23 mouse cellular contexts compared by ENCODE assay signal in genomic region chr8:17621109-17621508, GRCm38 (mm10).
DNase-seq lines count a peak whose midpoint lies in the region; ATAC-seq and TF ChIP-seq lines count a peak whose summit lies in the region.
"Had no signal": no experiment of that assay in that cellular context is flagged by ENCODE, and none has a peak within 500 bp of the region (broad histone marks: within the 10 kb centered on the region; RNA-seq: fewer than 3 reads in every experiment).

No protein-coding gene starts in this region.

- no peak overlapping the region for H3K27ac ChIP-seq in forebrain, embryonic 15.5 days (replicated peaks)
- no peak overlapping the region for H3K27ac ChIP-seq in forebrain, embryonic 10.5 days
- H3K27ac ChIP-seq in forebrain, postnatal 0 days (ENCODE audit: low read depth, low read length) = no peak overlapping the region
- H3K27ac ChIP-seq: heart, adult 2 months; heart, embryonic 10.5 days; heart, embryonic 13.5 days; hindbrain, embryonic 14.5 days; hindbrain, postnatal 0 days had no signal

- H3K4me2 ChIP-seq in forebrain, embryonic 15.5 days (replicated peaks) = no peak overlapping the region
- no peak overlapping the region for H3K4me2 ChIP-seq in forebrain, postnatal 0 days (ENCODE audit: low read depth)
- H3K4me2 ChIP-seq: heart, embryonic 13.5 days; hindbrain, embryonic 14.5 days had no signal

- TF ChIP-seq CTCF in forebrain, postnatal 0 days (IDR thresholded peaks at IDR 0.05; ENCODE audit: low read depth) = no peak

- no peak overlapping the region for H3K4me3 ChIP-seq in forebrain, embryonic 15.5 days
- H3K4me3 ChIP-seq in forebrain, embryonic 10.5 days = no peak overlapping the region
- H3K4me3 ChIP-seq in forebrain, postnatal 0 days (ENCODE audit: low read depth, low read length) = no peak overlapping the region
- H3K4me3 ChIP-seq: heart, adult 2 months; heart, embryonic 10.5 days; heart, embryonic 13.5 days had no signal

- H3K9ac ChIP-seq in forebrain, embryonic 15.5 days (replicated peaks) = no peak overlapping the region
- no peak overlapping the region for H3K9ac ChIP-seq in forebrain, postnatal 0 days
- H3K9ac ChIP-seq: heart, embryonic 13.5 days; hindbrain, embryonic 14.5 days had no signal

- no peaks in the 10 kb centered on the region for H3K36me3 ChIP-seq in forebrain, embryonic 15.5 days
- H3K36me3 ChIP-seq in forebrain, embryonic 10.5 days (replicated peaks) = no peaks in the 10 kb centered on the region
- no peaks in the 10 kb centered on the region for H3K36me3 ChIP-seq in forebrain, postnatal 0 days (ENCODE audit: insufficient read depth)
- H3K36me3 ChIP-seq: heart, embryonic 10.5 days; heart, embryonic 13.5 days had no signal

- H3K4me1 ChIP-seq in forebrain, embryonic 15.5 days = no peaks in the 10 kb centered on the region; the same call in 1 of the 2 replicates
- no peaks in the 10 kb centered on the region for H3K4me1 ChIP-seq in forebrain, embryonic 10.5 days
- no peaks in the 10 kb centered on the region for H3K4me1 ChIP-seq in forebrain, postnatal 0 days (ENCODE audit: insufficient read depth)
- H3K4me1 ChIP-seq: heart, embryonic 10.5 days; heart, embryonic 13.5 days had no signal

- 33% methylated on average over 1 of the region's 1 CpGs for WGBS in forebrain, embryonic 15.5 days
- 63% methylated on average over 1 of the region's 1 CpGs for WGBS in forebrain, embryonic 10.5 days
- 39% methylated on average over 1 of the region's 1 CpGs for WGBS in forebrain, postnatal 0 days

- intact Hi-C loops in gastrocnemius, postnatal 14 days (cut with DNase I; ENCODE audit: low total_unique reads) = no loop called here

- H3K27me3 ChIP-seq in forebrain, embryonic 15.5 days = no peaks in the 10 kb centered on the region
- H3K27me3 ChIP-seq in forebrain, embryonic 10.5 days (ENCODE audit: poor library complexity, severe bottlenecking) = no peaks in the 10 kb centered on the region
- H3K27me3 ChIP-seq in forebrain, postnatal 0 days (ENCODE audit: insufficient read depth, low read length) = no peaks in the 10 kb centered on the region
- H3K27me3 ChIP-seq: heart, embryonic 13.5 days had no signal

- H3K9me3 ChIP-seq in forebrain, embryonic 15.5 days = no peaks in the 10 kb centered on the region
- H3K9me3 ChIP-seq in forebrain, embryonic 10.5 days = no peaks in the 10 kb centered on the region
- H3K9me3 ChIP-seq in forebrain, postnatal 0 days (ENCODE audit: low read length) = no peaks in the 10 kb centered on the region
- H3K9me3 ChIP-seq: heart, embryonic 10.5 days; heart, embryonic 13.5 days had no signal

- DNase-seq in forebrain, embryonic 10.5 days (ENCODE audit: extremely low spot score, low spot score) = no peak
- peak; percentile 27 for DNase-seq in layer of hippocampus, adult 9-10 months (ENCODE audit: low spot score)
- no peak for DNase-seq in layer of hippocampus, adult 8-10 months (ENCODE audit: low spot score in 2 of 2)
- DNase-seq in brain, embryonic 18.5 days (ENCODE audit: low read depth, low spot score) = peak; percentile 16
- peak; percentile 49 for DNase-seq in forebrain, postnatal 0 days
- no peak for DNase-seq in gastrocnemius, postnatal 14 days
- DNase-seq: adrenal gland, adult 2 months; adrenal gland, postnatal 14 days; cerebellum, adult 18-20 months; cerebellum, adult 9-10 months; cerebellum, postnatal 14 days; gastrocnemius, postnatal 36 days; heart, adult 2 months; heart, postnatal 14 days; heart, postnatal 4 days had no signal

- peak; percentile 60 for ATAC-seq in forebrain, embryonic 15.5 days (replicated peaks)
- ATAC-seq in forebrain, postnatal 0 days = peak; percentile 80
- ATAC-seq: CD4-positive, CD25-positive, alpha-beta regulatory T cell, adult 4 months; hindbrain, postnatal 0 days; inflammation-experienced regulatory T-cells, adult 6 months; intestine, embryonic 16.5 days had no signal

Comparison
In these comparisons a context has a peak if more than half of its experiments do, and no peak if none do; other contexts are left out.
1. DNase-seq: peak in layer of hippocampus, adult 9-10 months (single experiment), brain, embryonic 18.5 days (single experiment) and forebrain, postnatal 0 days (single experiment); none in forebrain, embryonic 10.5 days (single experiment), layer of hippocampus, adult 8-10 months (0 of 2) and gastrocnemius, postnatal 14 days (single experiment).